Mouse (Mus musculus) bone marrow macrophage, adult 2 months (primary cell): ENCODE data around the gene Evi5. TPM values are rescaled to one million over a fixed set of nuclear protein-coding genes. Genes with fewer than 3 reads are reported as not detected.
"Not testable (repeated sequence)": the region's sequence is repeated elsewhere in the genome, so short reads cannot be mapped to it uniquely, and the experiment has no call there.

ENCODE experiments used
- H3K27ac ChIP-seq: 2 replicates; pipeline ENCODE4 v1.5.1; 2012; ENCODE audit warnings: low read depth, low read length; ENCODE audit not compliant: insufficient read depth
- H3K4me1 ChIP-seq: 2 replicates; pipeline ENCODE4 v1.6.1; 2012; ENCODE audit warnings: low read length; ENCODE audit not compliant: control insufficient read depth, insufficient read depth
- H3K4me3 ChIP-seq: 2 replicates; pipeline ENCODE4 v1.5.1; 2012; ENCODE audit warnings: mild to moderate bottlenecking, low read length, moderate library complexity; ENCODE audit not compliant: insufficient read depth
- CTCF ChIP-seq: IDR thresholded peaks from 2 replicates; pipeline ENCODE4 v1.5.1; 2012; ENCODE audit warnings: low read depth, mild to moderate bottlenecking, low read length, moderate library complexity
- POLR2A ChIP-seq: IDR thresholded peaks from 2 replicates; pipeline ENCODE4 v1.6.1; 2012; ENCODE audit warnings: mild to moderate bottlenecking, low read depth, low read length, borderline replicate concordance
- polyA plus RNA-seq: library from polyadenylated mRNA; stranded (reverse); fragments of >200 nt; gene quantifications from 2 replicates; pipeline ENCODE4 v1.2.4, GENCODE M21; 2012; ENCODE audit not compliant: missing spikeins, insufficient read depth, insufficient read length

Evi5 gene
- polyA plus RNA-seq, 1 experiment, result 30.7 TPM

- TF ChIP-seq POLR2A (no peak), CTCF (no peak)
- Histone ChIP-seq H3K4me1 (peaks cover 3% of the 10 kb centered on the region; the same call in 1 of the 2 replicates), H3K4me3 (no peak overlapping the region), H3K27ac (no peak overlapping the region)
Measured at GRCm38 (mm10) chr5:107904325-107904724, 29.4 kb upstream of the Evi5 start.

GRCm38 (mm10) chr5:107901014-107901615 lies 26.2 kb upstream of the Evi5 start:
- Histone ChIP-seq H3K4me1 (peaks cover 10% of the 10 kb centered on the region), H3K27ac (peak overlapping the region; percentile 82), H3K4me3 (peak overlapping the region; percentile 81)
- no peak for TF ChIP-seq POLR2A
- TF ChIP-seq CTCF, result no peak

- TF ChIP-seq CTCF (peak; percentile 73), POLR2A (no peak)
- Histone ChIP-seq H3K4me1 (peaks cover 10% of the 10 kb centered on the region), H3K4me3 (peak within 1 kb of the TSS; percentile 81), H3K27ac (peak within 1 kb of the TSS; percentile 82)
Measured at GRCm38 (mm10) chr5:107900206-107901013, 25.5 kb upstream of the Evi5 start, which contains the start of gene Rpl5. Rpl5 (plus strand) TSS chr5:107900502.

DNA sequence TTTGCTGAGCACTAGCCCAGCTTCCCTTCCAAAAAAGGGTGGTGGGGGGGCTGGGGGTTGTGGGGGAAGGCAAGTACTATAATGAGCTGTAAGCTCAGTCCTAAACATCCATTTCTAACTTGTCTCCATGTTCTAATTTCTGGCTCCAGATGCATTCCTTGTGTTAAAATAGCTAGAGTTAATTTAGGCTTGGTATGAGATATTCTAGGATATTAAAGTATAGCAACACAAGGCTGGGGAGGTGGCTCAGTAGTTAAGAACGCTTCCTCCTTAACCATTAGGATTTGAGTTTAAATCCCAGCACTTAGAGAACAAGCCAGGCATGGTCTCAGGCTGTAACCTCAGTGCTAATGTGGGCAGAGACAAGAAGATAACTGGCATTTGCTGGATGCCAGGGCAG lies 21.4 kb upstream of the Evi5 start:
- TF ChIP-seq POLR2A, result no peak
- TF ChIP-seq CTCF, result no peak
- no peak overlapping the region for H3K4me3 ChIP-seq
- peaks cover 7% of the 10 kb centered on the region for H3K4me1 ChIP-seq
- no peak overlapping the region for H3K27ac ChIP-seq

DNA sequence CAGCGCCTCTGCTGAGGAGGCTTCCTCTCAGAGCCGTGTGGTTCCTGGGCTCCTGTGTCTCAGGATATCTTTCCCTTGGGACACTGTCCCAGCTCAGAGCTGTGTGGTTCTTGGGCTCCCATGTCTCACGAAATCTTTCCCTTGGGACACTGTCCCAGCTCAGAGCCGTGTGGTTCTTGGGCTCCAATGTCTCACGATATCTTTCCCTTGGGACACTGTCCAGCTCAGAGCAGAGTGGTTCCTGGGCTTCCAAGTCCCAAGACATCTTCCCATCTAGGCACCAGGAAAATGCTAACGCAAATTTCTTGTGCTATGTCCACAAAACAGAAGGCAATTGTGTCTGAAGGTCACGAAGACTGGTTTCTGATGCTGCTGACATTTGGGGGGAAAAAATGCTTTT lies 19.8 kb upstream of the Evi5 start:
- no peak overlapping the region for H3K27ac ChIP-seq
- TF ChIP-seq CTCF (no peak), POLR2A (no peak)
- H3K4me1 ChIP-seq, result peaks cover 7% of the 10 kb centered on the region
- no peak overlapping the region for H3K4me3 ChIP-seq

DNA sequence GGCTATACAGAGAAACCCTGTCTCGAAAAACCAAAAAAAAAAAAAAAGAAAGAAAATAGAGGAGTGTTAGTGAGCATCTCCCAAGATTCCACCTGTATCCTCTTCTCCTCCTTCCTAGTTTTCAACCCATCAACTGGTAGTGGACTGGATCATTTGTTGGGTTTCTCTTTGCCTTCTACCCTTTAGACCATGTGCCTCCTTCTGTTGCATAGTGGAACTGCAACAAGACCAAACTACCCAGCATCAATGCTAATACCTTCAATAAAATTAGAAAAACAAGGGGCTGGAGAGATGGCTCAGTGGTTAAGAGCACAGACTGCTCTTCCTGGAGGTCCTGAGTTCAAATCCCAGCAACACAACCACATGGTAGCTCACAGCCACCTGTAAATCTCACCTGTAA lies 16.6 kb upstream of the Evi5 start:
- not testable (repeated sequence) for H3K4me1 ChIP-seq, H3K27ac ChIP-seq, H3K4me3 ChIP-seq

GRCm38 (mm10) chr5:107889994-107890888 lies 15.3 kb upstream of the Evi5 start:
- no peaks in the 10 kb centered on the region for H3K4me1 ChIP-seq
- no peak overlapping the region for H3K4me3 ChIP-seq
- TF ChIP-seq POLR2A (no peak), CTCF (no peak)
- no peak overlapping the region for H3K27ac ChIP-seq

DNA sequence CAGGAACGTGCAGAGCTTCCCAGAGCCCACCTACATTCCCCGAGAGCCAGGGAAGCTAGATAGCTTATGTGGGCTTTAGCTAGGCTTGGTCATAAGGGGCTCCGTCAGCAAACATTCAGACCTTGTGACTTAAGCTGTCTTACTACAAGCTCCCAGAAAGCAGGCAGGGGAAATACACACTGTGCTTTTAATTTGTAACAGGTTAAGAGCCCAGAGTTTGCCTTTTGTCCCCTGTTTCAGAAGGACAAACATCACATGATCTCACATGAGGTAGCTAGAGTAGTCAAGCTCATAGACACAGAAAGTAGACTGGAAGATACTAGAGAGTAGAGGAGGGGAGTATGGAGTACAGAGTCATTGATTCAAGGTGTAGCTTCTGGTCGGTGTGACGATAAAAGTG lies 5.8 kb upstream of the Evi5 start:
- no peaks in the 10 kb centered on the region for H3K4me1 ChIP-seq
- H3K4me3 ChIP-seq, result no peak overlapping the region
- no peak for TF ChIP-seq POLR2A
- no peak for TF ChIP-seq CTCF
- no peak overlapping the region for H3K27ac ChIP-seq

GRCm38 (mm10) chr5:107877053-107877452 lies 2.1 kb upstream of the Evi5 start:
- no peak for TF ChIP-seq CTCF
- TF ChIP-seq POLR2A, result no peak
- H3K27ac ChIP-seq, result no peak overlapping the region
- H3K4me3 ChIP-seq, result no peak overlapping the region
- peaks cover 18% of the 10 kb centered on the region for H3K4me1 ChIP-seq
